Mouse (Mus musculus) embryonic fibroblast, embryonic 13.5 days (primary cell): ENCODE measurements around the gene Gm49380.

ENCODE experiments used
- CTCF ChIP-seq: IDR thresholded peaks from 2 replicates; pipeline ENCODE4 v1.5.1; 2011; ENCODE audit warnings: mild to moderate bottlenecking, control low read depth, low read length, moderate library complexity, borderline replicate concordance; ENCODE audit not compliant: insufficient read depth
- POLR2A ChIP-seq: IDR thresholded peaks from 2 replicates; pipeline ENCODE4 v1.6.1; 2011; ENCODE audit warnings: low read depth, mild to moderate bottlenecking, control low read depth, low read length, moderate library complexity

DNA sequence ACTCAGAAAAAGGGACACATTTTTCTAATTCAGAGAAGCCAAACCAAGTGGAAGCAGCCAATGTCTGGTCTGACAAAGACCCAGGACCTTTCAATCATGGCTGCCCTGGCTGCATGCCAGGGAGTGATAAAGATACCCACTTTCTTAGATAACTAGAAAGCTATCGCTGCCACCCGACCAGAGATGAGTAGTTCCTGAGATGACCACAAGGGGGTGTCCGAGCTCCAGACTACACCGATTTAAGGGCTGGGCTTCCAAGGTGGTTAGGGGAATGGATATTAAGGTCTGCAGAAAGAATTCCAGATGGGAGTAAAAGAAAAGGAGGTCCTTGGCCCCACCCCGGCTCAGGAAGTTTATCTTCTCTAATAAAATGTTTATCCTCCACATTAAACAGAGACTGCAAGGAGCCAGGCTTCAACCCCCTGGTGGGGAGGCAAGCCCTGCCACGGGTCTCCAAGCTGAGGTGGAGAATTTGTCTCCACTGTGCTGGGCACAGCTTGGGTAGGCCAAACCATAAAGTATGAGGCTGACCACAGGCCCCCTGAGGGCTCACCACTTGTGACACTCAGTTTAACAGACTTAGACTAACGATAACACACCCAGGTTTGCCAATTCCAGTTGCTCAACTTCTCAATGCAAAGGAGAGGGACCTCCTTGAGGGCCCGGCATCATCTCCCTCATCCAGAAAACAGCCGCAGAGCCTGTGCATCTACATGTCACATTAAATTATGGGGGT is 3.8 kb downstream of the Gm49380 start:
- peak; percentile 30; the same call in 1 of the 2 replicates for TF ChIP-seq CTCF
- TF ChIP-seq POLR2A, result no peak
